Mouse (Mus musculus): Measurements from ENCODE around the gene Adh6a. TPM values are rescaled to one million over a fixed set of nuclear protein-coding genes. Genes with fewer than 3 reads are reported as not detected.

Adh6a gene
- total and polyA plus RNA-seq, 3 experiments: 1.5 TPM; not detected in 2

DNA sequence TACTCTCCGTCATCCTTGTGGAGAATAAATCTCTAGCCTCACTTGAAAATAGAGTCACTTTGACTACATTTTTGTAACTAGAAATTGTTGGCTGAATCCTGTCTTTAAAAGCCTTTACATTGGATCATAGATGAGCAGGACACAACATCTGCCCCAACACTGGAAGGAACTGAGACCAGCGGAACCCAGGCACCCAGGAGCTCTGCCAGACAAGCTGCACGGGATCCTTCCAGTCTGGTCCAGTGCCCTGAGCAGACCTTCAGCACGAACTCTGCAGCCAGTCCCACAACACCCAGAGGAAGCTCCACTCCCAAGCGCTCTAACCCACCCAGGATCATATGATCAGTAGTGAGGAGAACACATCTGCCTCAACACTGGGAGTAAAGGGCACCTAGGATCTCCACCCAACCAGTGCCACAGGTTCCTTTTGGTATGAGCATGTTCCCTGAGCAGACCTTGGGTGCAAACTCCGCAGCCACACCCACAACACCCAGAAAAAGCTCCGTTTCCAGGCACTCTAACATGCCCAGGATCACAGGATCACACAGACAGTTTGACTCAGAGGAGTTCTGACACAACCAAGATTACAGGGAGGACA, 19.7 kb upstream of the Adh6a start:
- DNase-seq (ENCODE audit: low read depth, low spot score): no peak
- H3K4me3 ChIP-seq (ENCODE audit: control insufficient read depth in 1 of 2, insufficient read depth in 1 of 2, low read depth in 2 of 2, low read length in 2 of 2): no peak overlapping the region
- H3K27me3 ChIP-seq (ENCODE audit: control insufficient read depth in 1 of 2, insufficient read depth in 2 of 2, low read length in 2 of 2): peaks cover 0 to 6% of the 10 kb centered on the region in 2 experiments; a peak in 2 of 4 replicates
- no peaks in the 10 kb centered on the region for H3K36me3 ChIP-seq (ENCODE audit: control insufficient read depth in 1 of 2, insufficient read depth in 2 of 2, low read length in 2 of 2)
- H3K9ac ChIP-seq (ENCODE audit: control insufficient read depth, low read depth, low read length, poor library complexity, severe bottlenecking): no peak overlapping the region
- no peak overlapping the region for H3K27ac ChIP-seq (ENCODE audit: control insufficient read depth, low read depth, low read length)
- no peak for TF ChIP-seq JUND (IDR thresholded peaks at IDR 0.05; ENCODE audit: low read depth, low read length)
- TF ChIP-seq MAZ (IDR thresholded peaks at IDR 0.05; ENCODE audit: low read depth, low read length): no peak
- no peak for TF ChIP-seq USF2 (IDR thresholded peaks at IDR 0.05; ENCODE audit: borderline replicate concordance in 1 of 2, insufficient read depth in 1 of 2, low read depth in 1 of 2, low read length in 2 of 2)
- H3K9me3 ChIP-seq (replicated peaks; ENCODE audit: insufficient read depth, low read length): no peaks in the 10 kb centered on the region
- no peaks in the 10 kb centered on the region for H3K79me2 ChIP-seq (ENCODE audit: control insufficient read depth, insufficient read depth, low read length, poor library complexity)
- H3K4me1 ChIP-seq (ENCODE audit: control insufficient read depth in 1 of 2, insufficient read depth in 2 of 2, low read length in 2 of 2): no peaks in the 10 kb centered on the region

DNA sequence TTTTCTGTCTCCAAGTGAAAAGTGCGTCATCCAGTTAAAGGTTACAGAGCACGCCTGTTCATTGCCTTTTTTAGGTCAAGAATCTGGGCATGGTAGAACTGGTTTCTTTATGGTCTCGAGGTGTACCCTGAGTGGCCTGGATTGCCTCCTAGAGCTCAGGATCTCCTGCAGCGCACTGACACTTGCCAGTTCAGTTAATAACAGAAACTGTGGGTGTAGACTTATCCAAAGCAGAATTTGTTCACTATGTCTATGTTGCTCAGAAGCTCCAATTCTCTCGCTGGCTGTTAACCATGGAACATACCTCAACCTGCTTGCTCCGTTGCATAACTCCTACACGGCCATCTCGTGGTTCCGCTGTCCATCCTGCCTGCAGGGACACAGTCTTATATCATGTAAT, 13.0 kb upstream of the Adh6a start:
- H3K9ac ChIP-seq (ENCODE audit: control insufficient read depth, low read depth, low read length, poor library complexity, severe bottlenecking): no peak overlapping the region
- H3K4me3 ChIP-seq (ENCODE audit: control insufficient read depth in 1 of 2, insufficient read depth in 1 of 2, low read depth in 2 of 2, low read length in 2 of 2): no peak overlapping the region
- H3K9me3 ChIP-seq (replicated peaks; ENCODE audit: insufficient read depth, low read length): no peaks in the 10 kb centered on the region
- no peaks in the 10 kb centered on the region for H3K4me1 ChIP-seq (ENCODE audit: control insufficient read depth in 1 of 2, insufficient read depth in 2 of 2, low read length in 2 of 2)
- H3K27me3 ChIP-seq (ENCODE audit: control insufficient read depth in 1 of 2, insufficient read depth in 2 of 2, low read length in 2 of 2): peaks cover 2 to 5% of the 10 kb centered on the region in 2 experiments; a peak in 3 of 4 replicates
- no peaks in the 10 kb centered on the region for H3K36me3 ChIP-seq (ENCODE audit: control insufficient read depth in 1 of 2, insufficient read depth in 2 of 2, low read length in 2 of 2)
- DNase-seq (ENCODE audit: low read depth, low spot score): no peak
- no peak overlapping the region for H3K27ac ChIP-seq (ENCODE audit: control insufficient read depth, low read depth, low read length)
- no peaks in the 10 kb centered on the region for H3K79me2 ChIP-seq (ENCODE audit: control insufficient read depth, insufficient read depth, low read length, poor library complexity)
- no peak for TF ChIP-seq CHD2 (IDR thresholded peaks at IDR 0.05; ENCODE audit: low read length)
- TF ChIP-seq MYC (IDR thresholded peaks at IDR 0.05; ENCODE audit: low read depth, low read length): no peak
- TF ChIP-seq JUND (IDR thresholded peaks at IDR 0.05; ENCODE audit: low read depth, low read length): no peak
- no peak for TF ChIP-seq CTCF (IDR thresholded peaks at IDR 0.05 in 2 of 3, conservative IDR thresholded peaks at IDR 0.05 in 1 of 3; ENCODE audit: control insufficient read depth in 1 of 3, insufficient read depth in 1 of 3, low read depth in 2 of 3, low read length in 3 of 3, poor library complexity in 1 of 3, severe bottlenecking in 1 of 3)
- no peak for TF ChIP-seq TAL1 (IDR thresholded peaks at IDR 0.05; ENCODE audit: low read length)
- no peak for TF ChIP-seq E2F4 (IDR thresholded peaks at IDR 0.05; ENCODE audit: borderline replicate concordance, low read depth, low read length)
- no peak for TF ChIP-seq TBP (IDR thresholded peaks at IDR 0.05; ENCODE audit: low read depth, low read length)
- no peak for TF ChIP-seq RAD21 (IDR thresholded peaks at IDR 0.05; ENCODE audit: low read depth, low read length)
- no peak for TF ChIP-seq SMC3 (IDR thresholded peaks at IDR 0.05; ENCODE audit: low read depth, low read length)
- no peak for TF ChIP-seq SIN3A (IDR thresholded peaks at IDR 0.05; ENCODE audit: low read length)
- TF ChIP-seq POLR2AphosphoS5 (IDR thresholded peaks at IDR 0.05; ENCODE audit: borderline replicate concordance, low read depth, low read length): no peak
- no peak for TF ChIP-seq ZMIZ1 (IDR thresholded peaks at IDR 0.05; ENCODE audit: low read depth, low read length)
- no peak for TF ChIP-seq POLR2A (IDR thresholded peaks at IDR 0.05; ENCODE audit: control insufficient read depth in 1 of 2, insufficient read depth in 1 of 2, low read depth in 1 of 2, low read length in 2 of 2, poor library complexity in 1 of 2)
- no peak for TF ChIP-seq MYB (IDR thresholded peaks at IDR 0.05; ENCODE audit: low read depth, low read length)
- TF ChIP-seq NELFE (IDR thresholded peaks at IDR 0.05; ENCODE audit: low read depth, low read length): no peak
- no peak for TF ChIP-seq MAFK (IDR thresholded peaks at IDR 0.05; ENCODE audit: borderline replicate concordance, low read depth, low read length)
- no peak for TF ChIP-seq MEF2A (IDR thresholded peaks at IDR 0.05; ENCODE audit: extremely low read depth, insufficient replicate concordance, low read depth, low read length, poor library complexity, severe bottlenecking)
- no peak for TF ChIP-seq KAT2A (conservative IDR thresholded peaks at IDR 0.05; ENCODE audit: low read depth, low read length)
- no peak for TF ChIP-seq TCF12 (IDR thresholded peaks at IDR 0.05; ENCODE audit: low read depth, low read length)
- no peak for TF ChIP-seq MXI1 (IDR thresholded peaks at IDR 0.05; ENCODE audit: low read depth, low read length)
